In genomic region chr19:7310704-7311103, GRCm38 (mm10) we compare ENCODE assay signal across 8 mouse cellular contexts. TPM values are rescaled to one million over a fixed set of nuclear protein-coding genes. Genes with fewer than 3 reads are reported as not detected.
DNase-seq lines count a peak whose midpoint lies in the region; ATAC-seq and TF ChIP-seq lines count a peak whose summit lies in the region.

No protein-coding gene starts in this region.

- no peaks in the 10 kb centered on the region for H3K9me3 ChIP-seq in intestine, postnatal 0 days (ENCODE audit: control insufficient read depth)
- H3K9me3 ChIP-seq in liver, embryonic 15.5 days (replicated peaks): no peaks in the 10 kb centered on the region
- H3K9me3 ChIP-seq in neural tube, embryonic 15.5 days (replicated peaks): no peaks in the 10 kb centered on the region

- peak; percentile 74 for ATAC-seq in intestine, postnatal 0 days
- ATAC-seq in liver, embryonic 15.5 days (ENCODE audit: insufficient read depth): peak; percentile 71
- ATAC-seq in neural tube, embryonic 15.5 days (ENCODE audit: low FRiP score): no peak
- ATAC-seq in CD4-positive, CD25-positive, alpha-beta regulatory T cell, adult 4 months: no peak

- no peak overlapping the region for H3K9ac ChIP-seq in intestine, postnatal 0 days (ENCODE audit: low read depth, low read length)
- H3K9ac ChIP-seq in liver, embryonic 15.5 days: no peak overlapping the region
- H3K9ac ChIP-seq in neural tube, embryonic 15.5 days (replicated peaks): 0 out of 2 replicates have a peak overlapping the region, but pooled peaks have one; percentile 3

- peak; percentile 21 to 53 for DNase-seq in left cerebral cortex, adult 18-20 months (ENCODE audit: low spot score in 2 of 2)
- no peak for DNase-seq in left cerebral cortex, adult 11 months (ENCODE audit: low spot score)
- peak; percentile 75 for DNase-seq in cerebellum, adult 9-11 months
- peak; percentile 44 for DNase-seq in gastrocnemius, postnatal 10 days

- WGBS in intestine, postnatal 0 days: 23% methylated on average over 5 of the region's 5 CpGs
- WGBS in liver, embryonic 15.5 days (ENCODE audit: insufficient replicate concordance): 18% methylated on average over 5 of the region's 5 CpGs
- 25% methylated on average over 5 of the region's 5 CpGs for WGBS in neural tube, embryonic 15.5 days

- H3K4me2 ChIP-seq in intestine, postnatal 0 days (replicated peaks; ENCODE audit: low read depth): 0 out of 2 replicates have a peak overlapping the region, but pooled peaks have one; percentile 13
- H3K4me2 ChIP-seq in liver, embryonic 15.5 days: peak overlapping the region; percentile 29
- H3K4me2 ChIP-seq in neural tube, embryonic 15.5 days: no peak overlapping the region

- peak overlapping the region; percentile 75 for H3K27ac ChIP-seq in intestine, postnatal 0 days (ENCODE audit: low read depth, low read length)
- H3K27ac ChIP-seq in liver, embryonic 15.5 days (replicated peaks): peak overlapping the region; percentile 56; the same call in 1 of the 2 replicates
- H3K27ac ChIP-seq in neural tube, embryonic 15.5 days (replicated peaks): 0 out of 2 replicates have a peak overlapping the region, but pooled peaks have one; percentile 28

- peak; percentile 45 for TF ChIP-seq CTCF in intestine, postnatal 0 days (IDR thresholded peaks at IDR 0.05; ENCODE audit: low read depth)

- no peak overlapping the region for H3K4me3 ChIP-seq in intestine, postnatal 0 days (ENCODE audit: low read depth, low read length)
- H3K4me3 ChIP-seq in liver, embryonic 15.5 days (replicated peaks): no peak overlapping the region
- H3K4me3 ChIP-seq in neural tube, embryonic 15.5 days (replicated peaks): no peak overlapping the region

- H3K36me3 ChIP-seq in intestine, postnatal 0 days (ENCODE audit: control insufficient read depth, insufficient read depth): no peaks in the 10 kb centered on the region
- no peaks in the 10 kb centered on the region for H3K36me3 ChIP-seq in liver, embryonic 15.5 days (replicated peaks)
- H3K36me3 ChIP-seq in neural tube, embryonic 15.5 days: no peaks in the 10 kb centered on the region

- H3K4me1 ChIP-seq in intestine, postnatal 0 days (replicated peaks; ENCODE audit: control insufficient read depth, insufficient read depth, low read length): peaks cover 46% of the 10 kb centered on the region
- peaks cover 97% of the 10 kb centered on the region for H3K4me1 ChIP-seq in liver, embryonic 15.5 days (replicated peaks)
- H3K4me1 ChIP-seq in neural tube, embryonic 15.5 days: peaks cover 79% of the 10 kb centered on the region

- H3K27me3 ChIP-seq in intestine, postnatal 0 days (replicated peaks; ENCODE audit: control insufficient read depth, insufficient read depth, low read length): no peaks in the 10 kb centered on the region
- H3K27me3 ChIP-seq in liver, embryonic 15.5 days: no peaks in the 10 kb centered on the region
- no peaks in the 10 kb centered on the region for H3K27me3 ChIP-seq in neural tube, embryonic 15.5 days (replicated peaks)

RNA-seq across cellular contexts. Expression of gene Mark2, which starts 31.0 kb away (rescaled TPM):
- total RNA-seq in left cerebral cortex, adult 18-20 months (2021): 100 to 1,000 TPM; 123 to 139 TPM
- 10 to 100 TPM; 38.2 to 45.8 TPM for total RNA-seq in gastrocnemius, postnatal 10 days (2021)
- polyA plus RNA-seq in intestine, postnatal 0 days (2015; fragmentation: Nextera tagmentation; extraction: Ambion mirVana): 39.6 and 46.4 TPM in 2 replicates
- 20.0 and 24.4 TPM in 2 replicates for polyA plus RNA-seq in liver, embryonic 15.5 days (2015; fragmentation: Nextera tagmentation; extraction: Ambion mirVana)
- polyA plus RNA-seq in neural tube, embryonic 15.5 days (2015; fragmentation: Nextera tagmentation; extraction: Ambion mirVana): 47.4 and 51.9 TPM in 2 replicates
- polyA plus RNA-seq in CD4-positive, CD25-positive, alpha-beta regulatory T cell, adult 4 months (2017; shearing (Covaris generic)): 10 to 100 TPM; 53.0 to 75.8 TPM

RNA-seq across cellular contexts. Expression of gene Rcor2, which starts 43.6 kb away (rescaled TPM):
- total RNA-seq in left cerebral cortex, adult 18-20 months (2021): 10 to 100 TPM; 17.6 to 17.7 TPM
- total RNA-seq in gastrocnemius, postnatal 10 days (2021): 1 to 10 TPM; 8.2 to 9.1 TPM
- 1.5 and 2.2 TPM in 2 replicates for polyA plus RNA-seq in intestine, postnatal 0 days (2015; fragmentation: Nextera tagmentation; extraction: Ambion mirVana)
- polyA plus RNA-seq in liver, embryonic 15.5 days (2015; fragmentation: Nextera tagmentation; extraction: Ambion mirVana): 1.1 and 1.3 TPM in 2 replicates
- polyA plus RNA-seq in neural tube, embryonic 15.5 days (2015; fragmentation: Nextera tagmentation; extraction: Ambion mirVana): 14.8 and 15.3 TPM in 2 replicates
- under 1 TPM in 1 of 2 experiments, not detected in 1; 0.42 TPM for polyA plus RNA-seq in CD4-positive, CD25-positive, alpha-beta regulatory T cell, adult 4 months (2017; shearing (Covaris generic))

Comparison
In these comparisons a context has a peak if more than half of its experiments do, and no peak if none do; other contexts are left out.
1. ATAC-seq: peak in intestine, postnatal 0 days (single experiment) and liver, embryonic 15.5 days (single experiment); none in neural tube, embryonic 15.5 days (single experiment) and CD4-positive, CD25-positive, alpha-beta regulatory T cell, adult 4 months (single experiment).
2. Peak in every context shown above with its lines, with median percentiles within 50 percentile points of each other: H3K27ac ChIP-seq.